Mouse (Mus musculus): ENCODE results near the gene Fbxo21.

GRCm38 (mm10) chr5:118023053-118023452 is 46.5 kb downstream of the Fbxo21 start:
- TF ChIP-seq EP300 (IDR thresholded peaks at IDR 0.05; ENCODE audit: low read depth) (no peak), CTCF (IDR thresholded peaks at IDR 0.05; ENCODE audit: low read depth) (no peak)
